Mouse (Mus musculus): Measurements from ENCODE around the gene Slitrk6. TPM values are rescaled to one million over a fixed set of nuclear protein-coding genes. Genes with fewer than 3 reads are reported as not detected.

Slitrk6 gene
- not detected in 2 replicates for total RNA-seq (2015; ENCODE audit: low replicate concordance)
- not detected in 2 replicates for total RNA-seq (2017; ENCODE audit: low replicate concordance)

DNA sequence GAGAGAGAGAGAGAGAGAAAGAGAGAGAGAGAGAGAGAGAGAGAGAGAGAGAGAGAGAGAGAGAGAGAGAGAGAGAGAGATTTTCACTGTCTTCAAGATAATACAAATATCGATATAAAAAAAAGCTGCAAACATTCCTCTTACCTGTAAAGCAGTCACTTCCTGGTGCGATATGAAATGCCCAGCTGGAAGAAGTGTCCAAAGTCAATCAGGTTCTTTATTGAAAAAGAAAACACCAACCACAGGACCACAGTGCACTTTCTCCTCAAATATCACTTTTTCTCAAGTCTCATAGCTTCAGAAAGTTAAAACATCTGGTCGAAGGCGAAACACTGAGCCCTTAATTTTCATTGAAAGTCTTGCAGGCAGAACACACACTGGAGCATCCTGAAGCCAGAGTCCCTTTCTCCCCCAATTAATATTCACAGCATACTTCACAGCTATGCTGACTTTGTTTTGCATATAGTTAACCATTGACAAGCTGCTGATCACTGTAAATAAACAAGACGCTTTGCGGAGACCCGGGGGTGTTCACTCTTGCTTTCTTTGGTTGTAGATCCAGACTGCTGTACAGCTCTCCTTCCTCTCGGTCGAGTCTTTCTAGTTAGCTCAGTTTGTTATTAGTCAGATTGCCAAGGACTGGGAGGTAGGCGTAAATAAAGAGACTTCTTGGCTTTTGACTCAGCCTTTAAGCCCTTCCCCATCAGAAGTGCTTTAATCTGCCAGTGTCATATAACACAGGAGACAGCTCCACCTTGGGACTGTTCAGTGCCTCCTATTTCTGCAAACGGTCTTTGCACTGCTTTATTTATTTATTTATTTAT, at the start of gene Slitrk6:
Slitrk6 (minus strand) TSS at position 666 of the 824 bp plus-strand sequence.
- ATAC-seq (replicated peaks; ENCODE audit: low FRiP score, poor library complexity, severe bottlenecking): no peak

DNA sequence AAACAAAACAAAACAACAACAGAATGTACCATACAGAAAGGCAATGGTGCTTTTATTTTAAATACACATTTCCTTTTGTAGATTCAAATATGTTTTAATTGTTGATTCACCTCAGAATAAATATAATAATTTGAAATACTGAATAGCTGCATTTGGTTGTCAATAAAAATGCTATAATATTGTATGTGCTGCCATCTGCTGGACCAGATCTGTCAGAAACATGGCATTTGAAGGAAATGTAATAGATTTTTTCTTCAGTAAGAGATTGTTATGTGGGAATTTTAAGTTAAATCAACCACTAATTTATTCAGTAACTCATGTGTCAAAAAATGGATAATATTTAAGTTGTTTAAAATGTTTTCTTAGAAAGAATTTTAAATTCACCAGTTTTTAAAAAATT, 22.6 kb upstream of the Slitrk6 start:
- no peak for ATAC-seq (replicated peaks; ENCODE audit: low FRiP score, poor library complexity, severe bottlenecking)

DNA sequence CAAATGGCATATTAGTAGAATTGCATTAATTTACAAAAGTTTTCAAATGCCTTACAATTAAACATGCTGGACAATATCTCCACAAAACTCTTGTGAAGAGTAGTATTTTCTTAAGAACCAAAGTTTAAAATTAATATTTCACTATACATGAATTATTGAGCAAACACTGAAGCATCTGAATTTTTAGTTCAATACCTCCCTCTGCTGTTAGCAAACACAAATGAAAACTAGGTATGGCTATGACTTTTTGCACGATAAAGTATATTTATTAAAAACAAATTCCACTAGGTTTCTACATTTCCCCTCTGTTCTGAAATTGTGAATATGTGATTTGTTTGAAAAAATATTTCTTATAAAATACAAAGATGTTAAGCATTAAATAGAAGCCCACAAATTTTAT, 15.7 kb upstream of the Slitrk6 start:
- ATAC-seq (replicated peaks; ENCODE audit: low FRiP score, poor library complexity, severe bottlenecking): no peak

DNA sequence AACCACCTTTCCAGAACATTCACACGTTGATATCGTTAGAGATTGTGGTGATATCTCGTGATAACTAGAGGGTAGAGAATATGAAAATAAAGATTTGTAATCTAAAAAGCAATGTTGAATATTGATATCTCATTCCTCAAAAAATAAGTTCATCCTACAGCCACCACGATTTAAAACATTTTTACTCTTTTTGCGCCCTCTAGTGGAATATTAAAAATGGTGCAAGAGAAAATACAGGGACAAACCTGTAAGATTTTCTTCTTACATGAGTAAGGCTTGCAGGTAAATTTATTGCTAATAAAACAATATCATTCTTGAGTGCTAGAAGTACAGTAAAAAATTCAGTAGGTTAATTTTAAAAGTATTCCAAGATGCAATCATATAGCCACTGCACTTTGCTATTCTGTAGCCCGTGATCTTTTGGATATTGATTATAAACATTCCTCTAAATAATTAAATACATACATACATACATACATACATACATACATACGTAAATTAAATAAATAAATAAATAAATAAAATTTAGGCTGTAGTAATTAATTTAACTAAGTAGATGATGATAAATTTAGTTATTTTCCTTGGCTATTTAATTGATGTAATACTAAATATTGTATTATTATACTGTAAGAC, 7.8 kb upstream of the Slitrk6 start:
- ATAC-seq (replicated peaks; ENCODE audit: low FRiP score, poor library complexity, severe bottlenecking): no peak

DNA sequence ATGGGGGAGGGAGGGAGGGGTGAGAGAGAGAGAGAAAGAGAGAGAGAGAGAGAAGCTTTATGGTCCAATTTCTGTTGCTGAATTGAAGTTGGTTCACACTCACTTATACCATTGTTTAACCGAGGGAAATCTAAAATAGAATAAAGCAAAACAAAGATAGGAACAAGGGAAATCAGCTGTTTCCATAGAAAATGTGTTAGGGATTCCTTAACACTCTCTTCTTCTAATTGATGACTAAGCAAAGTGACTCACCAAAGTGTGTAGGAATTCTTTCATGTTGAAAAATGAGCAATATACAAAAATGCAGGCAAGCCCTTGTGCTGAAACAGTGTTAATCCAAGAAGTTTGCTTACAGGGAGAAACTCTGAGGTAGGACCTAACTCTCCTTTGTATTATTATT, 6.0 kb upstream of the Slitrk6 start:
- no peak for ATAC-seq (replicated peaks; ENCODE audit: low FRiP score, poor library complexity, severe bottlenecking)

DNA sequence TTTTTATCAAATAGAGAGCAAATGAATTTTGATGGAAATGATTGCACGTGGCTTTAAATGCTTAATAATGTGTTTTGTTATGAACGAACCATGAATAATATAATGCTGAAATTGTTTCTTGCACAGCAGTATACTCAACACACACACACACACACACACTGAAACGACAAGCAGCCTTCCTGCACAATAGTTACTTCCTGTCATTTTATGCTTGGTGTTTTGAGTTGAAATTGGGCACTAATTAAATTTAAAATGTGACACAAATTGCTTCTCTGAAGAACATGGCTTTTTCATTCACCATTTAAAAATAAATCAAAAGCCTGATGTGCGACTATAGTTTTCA, 330 bp upstream of the Slitrk6 start:
- ATAC-seq (replicated peaks; ENCODE audit: low FRiP score, poor library complexity, severe bottlenecking): no peak

DNA sequence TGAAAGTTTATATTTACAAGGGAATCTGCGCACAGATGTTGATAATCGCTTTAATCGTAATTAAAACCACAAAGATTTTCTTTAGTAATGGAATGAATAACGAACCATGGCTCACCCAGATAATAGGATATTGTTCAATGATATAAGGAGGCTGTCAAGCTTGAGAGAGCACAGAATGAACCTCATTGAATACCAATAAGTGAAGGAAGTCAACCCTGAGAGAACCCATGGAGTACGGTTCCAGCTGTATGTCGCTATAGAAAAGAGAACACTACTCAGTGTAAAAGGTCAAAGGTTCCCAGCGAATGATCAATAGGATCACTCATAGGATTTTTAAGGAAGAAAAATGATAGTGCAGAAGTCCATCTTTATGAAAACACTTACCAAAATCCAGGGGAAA, 15.1 kb downstream of the Slitrk6 start:
- ATAC-seq (replicated peaks; ENCODE audit: low FRiP score, poor library complexity, severe bottlenecking): no peak

DNA sequence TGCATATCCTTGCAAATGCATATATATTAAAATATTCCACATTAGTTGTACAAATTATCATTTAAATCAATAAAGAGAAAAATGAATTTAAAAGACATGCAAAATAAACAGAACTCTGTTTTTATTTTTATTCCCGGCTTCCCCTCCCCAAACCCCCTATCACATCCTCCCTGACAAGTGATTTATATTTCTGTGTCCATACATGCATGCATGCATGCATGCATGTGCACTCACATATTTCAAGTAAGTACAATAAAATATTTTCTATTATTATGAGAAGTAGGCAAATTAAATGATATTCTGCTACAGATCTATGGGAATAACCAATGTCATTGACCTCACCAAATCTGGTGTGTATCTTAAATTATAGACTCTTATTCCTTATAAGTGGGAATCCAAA, 15.6 kb downstream of the Slitrk6 start:
- ATAC-seq (replicated peaks; ENCODE audit: low FRiP score, poor library complexity, severe bottlenecking): no peak

DNA sequence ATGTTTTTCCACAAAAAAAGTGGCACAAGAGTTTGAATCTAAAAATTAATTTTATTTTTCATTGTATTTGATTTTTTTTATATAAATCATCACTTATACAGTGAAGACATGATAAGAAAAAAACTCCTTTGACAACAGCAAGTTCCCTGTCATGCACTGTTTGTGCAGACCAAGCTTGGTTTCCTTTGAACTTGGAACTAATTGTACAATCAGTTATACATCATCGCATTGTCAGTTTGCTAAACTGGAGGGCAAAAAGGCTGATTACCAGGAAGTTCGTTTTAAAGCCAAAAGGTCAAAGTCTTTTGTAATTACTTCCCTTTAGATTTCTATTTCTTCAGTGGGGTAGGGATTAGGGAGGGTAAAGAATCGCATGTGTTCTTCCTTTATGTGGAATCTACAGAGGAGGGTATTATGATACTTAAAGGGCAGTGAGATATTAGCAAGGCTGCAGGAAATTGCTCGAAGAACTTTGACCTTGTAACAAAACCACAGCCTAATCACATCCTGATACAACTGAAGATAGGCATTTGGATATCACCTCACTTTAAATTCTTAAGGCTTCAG, 26.5 kb downstream of the Slitrk6 start:
- ATAC-seq (replicated peaks; ENCODE audit: low FRiP score, poor library complexity, severe bottlenecking): no peak

DNA sequence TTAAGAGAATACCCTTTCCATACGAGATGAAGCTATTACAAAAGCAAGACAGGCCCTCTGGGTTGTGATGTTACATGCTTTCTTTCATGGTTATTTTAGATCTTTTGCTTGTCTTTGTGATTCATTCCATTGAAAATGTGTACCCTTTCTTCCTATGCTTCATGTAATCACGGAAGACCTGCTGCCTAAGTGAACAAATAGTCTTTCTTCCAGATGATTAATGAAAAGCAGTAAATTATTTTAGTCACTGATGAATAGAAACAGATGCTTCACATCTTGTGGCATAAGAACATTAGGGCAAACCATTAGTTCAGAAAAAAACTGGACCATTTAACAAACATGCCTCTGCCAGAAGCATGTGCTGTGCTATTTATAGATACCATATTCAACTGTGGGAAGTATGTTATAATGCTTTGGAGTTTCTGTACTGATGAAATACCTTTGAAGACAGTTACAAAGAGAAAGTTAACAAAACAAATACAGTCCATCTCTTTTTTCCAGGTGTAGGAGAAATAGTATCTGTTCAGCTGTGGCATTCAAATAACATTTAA, 30.8 kb downstream of the Slitrk6 start:
- ATAC-seq (replicated peaks; ENCODE audit: low FRiP score, poor library complexity, severe bottlenecking): no peak
